Mouse (Mus musculus): ENCODE data around the gene Gabarapl1.

- TF ChIP-seq POLR2A (IDR thresholded peaks at IDR 0.05; ENCODE audit: low read depth, low read length), result no peak
- TF ChIP-seq CTCF (IDR thresholded peaks at IDR 0.05; ENCODE audit: borderline replicate concordance, insufficient read depth, low read length), result no peak
These were observed 26.7 kb downstream of the Gabarapl1 start for GRCm38 (mm10) chr6:129559641-129560027.

Measured in embryonic fibroblast, embryonic 13.5 days (primary cell).